Comparison of ENCODE assay signal across 8 mouse cellular contexts in the genomic region with DNA sequence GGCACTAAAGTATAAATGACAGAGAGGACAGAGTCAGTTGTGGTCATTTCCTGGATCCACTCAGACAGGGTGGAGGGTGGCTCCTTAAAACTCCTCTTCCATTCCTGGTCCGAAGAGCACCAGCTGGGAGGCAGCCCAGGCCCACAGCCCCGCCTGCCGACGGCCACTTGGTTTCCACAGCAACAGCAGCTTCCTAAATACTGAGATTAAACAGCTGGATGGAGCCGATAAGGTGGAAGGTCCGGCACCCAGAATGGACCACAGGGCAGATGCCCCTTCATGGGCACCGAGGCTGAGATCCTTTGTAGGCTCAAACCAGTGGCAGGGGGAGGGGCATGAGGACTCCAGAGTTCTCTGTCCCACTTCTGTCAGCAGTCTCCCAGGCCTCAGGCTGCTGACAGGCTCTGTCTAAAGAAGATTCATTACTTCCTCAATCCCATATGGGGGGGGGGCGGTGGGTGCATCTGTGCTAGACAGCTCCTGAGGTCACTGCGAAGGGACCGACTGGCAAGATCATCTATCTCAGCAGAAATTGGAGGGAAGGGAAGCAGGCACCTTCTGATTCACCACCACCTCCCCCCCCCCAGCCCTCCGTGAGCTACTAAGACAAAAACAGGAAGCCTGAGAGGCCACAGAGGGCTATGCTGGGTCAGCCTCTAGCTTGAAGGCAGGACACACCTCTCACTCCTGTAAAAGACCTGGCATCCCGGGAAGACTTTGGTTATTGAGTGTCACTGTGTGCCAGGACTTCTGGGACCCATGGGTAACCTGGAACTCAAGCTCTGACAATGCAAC. TPM values are rescaled to one million over a fixed set of nuclear protein-coding genes. Genes with fewer than 3 reads are reported as not detected.
DNase-seq lines count a peak whose midpoint lies in the region; ATAC-seq lines count a peak whose summit lies in the region.

No protein-coding gene starts in this region.

- no peak overlapping the region for H3K4me2 ChIP-seq in hindbrain, embryonic 11.5 days (replicated peaks; ENCODE audit: low read depth, low read length)
- H3K4me2 ChIP-seq in limb, embryonic 11.5 days (ENCODE audit: low read depth, severe bottlenecking): no peak overlapping the region
- H3K4me2 ChIP-seq in stomach, embryonic 15.5 days: peak overlapping the region; percentile 38

- no peaks in the 10 kb centered on the region for H3K9me3 ChIP-seq in hindbrain, embryonic 11.5 days (ENCODE audit: control insufficient read depth, low read length)
- no peaks in the 10 kb centered on the region for H3K9me3 ChIP-seq in limb, embryonic 11.5 days (ENCODE audit: control insufficient read depth, low read length)
- no peaks in the 10 kb centered on the region for H3K9me3 ChIP-seq in stomach, embryonic 15.5 days

- ATAC-seq in hindbrain, embryonic 11.5 days (ENCODE audit: low FRiP score): peak; percentile 78
- peak; percentile 57; the same call in 1 of the 2 replicates for ATAC-seq in limb, embryonic 11.5 days (ENCODE audit: insufficient number of reproducible peaks, low FRiP score, low TSS enrichment, low read depth)
- ATAC-seq in stomach, embryonic 15.5 days (ENCODE audit: insufficient read depth, low FRiP score, low read depth): peak; percentile 66

- peaks cover 4% of the 10 kb centered on the region; the same call in 1 of the 2 replicates for H3K4me1 ChIP-seq in hindbrain, embryonic 11.5 days (replicated peaks; ENCODE audit: control insufficient read depth, insufficient read depth, low read length)
- H3K4me1 ChIP-seq in limb, embryonic 11.5 days (ENCODE audit: control insufficient read depth, insufficient read depth, low read length): peaks cover 11% of the 10 kb centered on the region
- H3K4me1 ChIP-seq in stomach, embryonic 15.5 days: peaks cover 23% of the 10 kb centered on the region

- WGBS in hindbrain, embryonic 11.5 days: 29% methylated on average over 12 of the region's 12 CpGs
- WGBS in limb, embryonic 11.5 days: 6% methylated on average over 12 of the region's 12 CpGs
- 11% methylated on average over 12 of the region's 12 CpGs for WGBS in stomach, embryonic 15.5 days

- peak; percentile 68 to 73 for DNase-seq in right cerebral cortex, postnatal 10 days (ENCODE audit: low spot score in 2 of 2)
- no peak for DNase-seq in right cerebral cortex, adult 18-20 months
- peak; percentile 67 for DNase-seq in embryo, embryonic 11 days
- peak; percentile 65 for DNase-seq in hindbrain, embryonic 11.5 days (ENCODE audit: low spot score)
- peak; percentile 43 for DNase-seq in limb, embryonic 11.5 days (ENCODE audit: low spot score)
- DNase-seq in mesoderm, embryonic 11.5 days (ENCODE audit: low read depth, low spot score): peak; percentile 64
- DNase-seq in layer of hippocampus, adult 8-10 months (ENCODE audit: low spot score in 2 of 2): no peak

- no peak overlapping the region for H3K4me3 ChIP-seq in hindbrain, embryonic 11.5 days (ENCODE audit: low read depth, low read length)
- H3K4me3 ChIP-seq in limb, embryonic 11.5 days (ENCODE audit: low read depth, low read length): no peak overlapping the region
- 0 out of 2 replicates have a peak overlapping the region, but pooled peaks have one; percentile 9 for H3K4me3 ChIP-seq in stomach, embryonic 15.5 days (replicated peaks)

- H3K36me3 ChIP-seq in hindbrain, embryonic 11.5 days (ENCODE audit: control insufficient read depth, insufficient read depth, low read length): no peaks in the 10 kb centered on the region
- H3K36me3 ChIP-seq in limb, embryonic 11.5 days (ENCODE audit: control insufficient read depth, insufficient read depth, low read length): no peaks in the 10 kb centered on the region
- H3K36me3 ChIP-seq in stomach, embryonic 15.5 days: no peaks in the 10 kb centered on the region

- H3K27ac ChIP-seq in hindbrain, embryonic 11.5 days (ENCODE audit: low read depth, low read length): no peak overlapping the region
- no peak overlapping the region for H3K27ac ChIP-seq in limb, embryonic 11.5 days (replicated peaks; ENCODE audit: low read depth, low read length)
- peak overlapping the region; percentile 44 for H3K27ac ChIP-seq in stomach, embryonic 15.5 days

- no peak overlapping the region for H3K9ac ChIP-seq in hindbrain, embryonic 11.5 days (ENCODE audit: low read depth, low read length)
- no peak overlapping the region for H3K9ac ChIP-seq in limb, embryonic 11.5 days (ENCODE audit: low read length)
- H3K9ac ChIP-seq in stomach, embryonic 15.5 days: no peak overlapping the region

- no peaks in the 10 kb centered on the region for H3K27me3 ChIP-seq in hindbrain, embryonic 11.5 days (ENCODE audit: control insufficient read depth, insufficient read depth, low read length)
- no peaks in the 10 kb centered on the region for H3K27me3 ChIP-seq in limb, embryonic 11.5 days (ENCODE audit: control insufficient read depth, insufficient read depth, low read length)
- no peaks in the 10 kb centered on the region for H3K27me3 ChIP-seq in stomach, embryonic 15.5 days (replicated peaks)

RNA-seq across cellular contexts. Expression of gene Abcc3, which starts 6.6 kb away (rescaled TPM):
- polyA plus RNA-seq in hindbrain, embryonic 11.5 days (2014; fragmentation: Nextera tagmentation; extraction: Ambion mirVana): 0.57 and 0.94 TPM in 2 replicates
- polyA plus RNA-seq in limb, embryonic 11.5 days (2014; fragmentation: Nextera tagmentation; extraction: Ambion mirVana): 0.55 and 0.88 TPM in 2 replicates
- 6.6 and 7.7 TPM in 2 replicates for polyA plus RNA-seq in stomach, embryonic 15.5 days (2015; fragmentation: Nextera tagmentation; extraction: Ambion mirVana)
- 1 to 10 TPM; 1.3 to 8.4 (median 3.9) TPM for total RNA-seq in layer of hippocampus, adult 8-10 months (2022)

RNA-seq across cellular contexts. Expression of gene Ankrd40, which starts 58.4 kb away (rescaled TPM):
- polyA plus RNA-seq in hindbrain, embryonic 11.5 days (2014; fragmentation: Nextera tagmentation; extraction: Ambion mirVana): 16.3 and 21.7 TPM in 2 replicates
- 24.1 and 25.8 TPM in 2 replicates for polyA plus RNA-seq in limb, embryonic 11.5 days (2014; fragmentation: Nextera tagmentation; extraction: Ambion mirVana)
- polyA plus RNA-seq in stomach, embryonic 15.5 days (2015; fragmentation: Nextera tagmentation; extraction: Ambion mirVana): 24.2 and 27.3 TPM in 2 replicates
- total RNA-seq in layer of hippocampus, adult 8-10 months (2022): 100 to 1,000 TPM; 116 to 122 (median 119) TPM

Comparison
In these comparisons a context has a peak if more than half of its experiments do, and no peak if none do; other contexts are left out.
1. DNase-seq: peak in right cerebral cortex, postnatal 10 days (2 of 2), embryo, embryonic 11 days (single experiment), hindbrain, embryonic 11.5 days (single experiment), limb, embryonic 11.5 days (single experiment) and mesoderm, embryonic 11.5 days (single experiment); none in right cerebral cortex, adult 18-20 months (single experiment) and layer of hippocampus, adult 8-10 months (0 of 2).
2. Peak in every context shown above with its lines, with median percentiles within 50 percentile points of each other: ATAC-seq.